8 mouse cellular contexts compared by ENCODE assay signal in genomic region chr2:164938146-164939091, GRCm38 (mm10). TPM values are rescaled to one million over a fixed set of nuclear protein-coding genes. Genes with fewer than 3 reads are reported as not detected.
A peak's percentile ranks its signal among the peaks of the same experiment; 100 is the strongest.
DNase-seq lines count a peak whose midpoint lies in the region; ATAC-seq and TF ChIP-seq lines count a peak whose summit lies in the region.

No protein-coding gene starts in this region.

- TF ChIP-seq EP300 in liver, postnatal 0 days (IDR thresholded peaks at IDR 0.05; ENCODE audit: low read depth): no peak

- H3K9me3 ChIP-seq in heart, embryonic 15.5 days (replicated peaks): no peaks in the 10 kb centered on the region
- H3K9me3 ChIP-seq in liver, postnatal 0 days (ENCODE audit: low read length): no peaks in the 10 kb centered on the region

- H3K9ac ChIP-seq in heart, embryonic 15.5 days: no peak overlapping the region
- H3K9ac ChIP-seq in liver, postnatal 0 days (replicated peaks): peak overlapping the region; percentile 30; the same call in 1 of the 2 replicates

- no peaks in the 10 kb centered on the region for H3K36me3 ChIP-seq in heart, embryonic 15.5 days
- no peaks in the 10 kb centered on the region for H3K36me3 ChIP-seq in liver, postnatal 0 days (replicated peaks; ENCODE audit: insufficient read depth, low read length)

- H3K27ac ChIP-seq in cortical plate, adult 2 months (ENCODE audit: insufficient read depth, low read length): 0 out of 2 replicates have a peak overlapping the region, but pooled peaks have one; percentile 2
- H3K27ac ChIP-seq in heart, embryonic 15.5 days: no peak overlapping the region
- 0 out of 2 replicates have a peak overlapping the region, but pooled peaks have one; percentile 34 for H3K27ac ChIP-seq in liver, postnatal 0 days (ENCODE audit: low read depth)

- H3K4me1 ChIP-seq in cortical plate, adult 2 months (ENCODE audit: control insufficient read depth, insufficient read depth, low read length): peaks cover 4% of the 10 kb centered on the region; the same call in 1 of the 2 replicates
- H3K4me1 ChIP-seq in heart, embryonic 15.5 days (replicated peaks): peaks cover 16% of the 10 kb centered on the region
- peaks cover 15% of the 10 kb centered on the region for H3K4me1 ChIP-seq in liver, postnatal 0 days (ENCODE audit: insufficient read depth)

- peaks cover 69% of the 10 kb centered on the region for H3K27me3 ChIP-seq in heart, embryonic 15.5 days
- peaks cover 53% of the 10 kb centered on the region for H3K27me3 ChIP-seq in liver, postnatal 0 days (ENCODE audit: insufficient read depth, low read length)

- H3K4me2 ChIP-seq in heart, embryonic 15.5 days: peak overlapping the region; percentile 63
- peak overlapping the region; percentile 69 for H3K4me2 ChIP-seq in liver, postnatal 0 days (ENCODE audit: low read depth, low read length)

- TF ChIP-seq CTCF in cortical plate, adult 2 months (IDR thresholded peaks at IDR 0.05; ENCODE audit: extremely low read depth, insufficient read depth, low read length): no peak
- TF ChIP-seq CTCF in liver, postnatal 0 days (IDR thresholded peaks at IDR 0.05; ENCODE audit: low read depth): no peak

- peak; percentile 80 for TF ChIP-seq POLR2A in cortical plate, adult 2 months (IDR thresholded peaks at IDR 0.05; ENCODE audit: extremely low read depth, insufficient read depth, low read length)

- DNase-seq in spleen, adult 18-20 months: peak; percentile 27 to 48
- no peak for DNase-seq in spleen, postnatal 4 days (ENCODE audit: low spot score in 2 of 2)
- peak; percentile 48 to 70 for DNase-seq in kidney, postnatal 25 days
- DNase-seq in liver, postnatal 0 days: peak; percentile 55
- peak; percentile 62 to 81 for DNase-seq in right cerebral cortex, adult 2 months (ENCODE audit: low spot score in 2 of 2)
- DNase-seq in c-Kit-positive CD71-positive TER-119-positive erythroid progenitor cells, embryonic 14.5 days (ENCODE audit: low spot score): no peak

- H3K4me3 ChIP-seq in cortical plate, adult 2 months (ENCODE audit: insufficient read depth, low read length): peak overlapping the region; percentile 33
- peak overlapping the region; percentile 33 for H3K4me3 ChIP-seq in heart, embryonic 15.5 days
- H3K4me3 ChIP-seq in liver, postnatal 0 days (ENCODE audit: low read depth, low read length): peak overlapping the region; percentile 33

- ATAC-seq in heart, embryonic 15.5 days (replicated peaks; ENCODE audit: insufficient number of reproducible peaks, insufficient read depth, low FRiP score, low read depth): no peak; the same call in 1 of the 2 replicates
- ATAC-seq in liver, postnatal 0 days: 0 out of 2 replicates have a peak, but pooled peaks have one; percentile 22

- 3% methylated on average over 39 of the region's 39 CpGs for WGBS in heart, embryonic 15.5 days
- 4% methylated on average over 39 of the region's 39 CpGs for WGBS in liver, postnatal 0 days (ENCODE audit: insufficient replicate concordance)

RNA-seq across cellular contexts. Expression of gene Mmp9, which starts 2.2 kb away (rescaled TPM):
- polyA plus RNA-seq in cortical plate, adult 2 months (2012; rRNA removed): 1.1 and 1.5 TPM in 2 replicates
- polyA plus RNA-seq in heart, embryonic 15.5 days (2015; fragmentation: Nextera tagmentation; extraction: Ambion mirVana): 0.81 and 4.5 TPM in 2 replicates
- 15.8 and 17.2 TPM in 2 replicates for polyA plus RNA-seq in liver, postnatal 0 days (2015; fragmentation: Nextera tagmentation; extraction: Ambion mirVana)

RNA-seq across cellular contexts. Expression of gene Slc12a5, which starts 22.2 kb away (rescaled TPM):
- 396 and 421 TPM in 2 replicates for polyA plus RNA-seq in cortical plate, adult 2 months (2012; rRNA removed)
- 0.21 and 0.53 TPM in 2 replicates for polyA plus RNA-seq in heart, embryonic 15.5 days (2015; fragmentation: Nextera tagmentation; extraction: Ambion mirVana)
- polyA plus RNA-seq in liver, postnatal 0 days (2015; fragmentation: Nextera tagmentation; extraction: Ambion mirVana): 0.39 and 0.60 TPM in 2 replicates

RNA-seq across cellular contexts. Expression of gene Zfp335, which starts 26.9 kb away (rescaled TPM):
- 29.1 and 30.2 TPM in 2 replicates for polyA plus RNA-seq in cortical plate, adult 2 months (2012; rRNA removed)
- 5.9 and 10.9 TPM in 2 replicates for polyA plus RNA-seq in heart, embryonic 15.5 days (2015; fragmentation: Nextera tagmentation; extraction: Ambion mirVana)
- 2.1 and 2.5 TPM in 2 replicates for polyA plus RNA-seq in liver, postnatal 0 days (2015; fragmentation: Nextera tagmentation; extraction: Ambion mirVana)

RNA-seq across cellular contexts. Expression of gene Pcif1, which starts 59.3 kb away (rescaled TPM):
- polyA plus RNA-seq in cortical plate, adult 2 months (2012; rRNA removed): 39.1 and 41.7 TPM in 2 replicates
- polyA plus RNA-seq in heart, embryonic 15.5 days (2015; fragmentation: Nextera tagmentation; extraction: Ambion mirVana): 53.4 and 56.4 TPM in 2 replicates
- 38.4 and 38.6 TPM in 2 replicates for polyA plus RNA-seq in liver, postnatal 0 days (2015; fragmentation: Nextera tagmentation; extraction: Ambion mirVana)

Comparison
In these comparisons a context has a peak if more than half of its experiments do, and no peak if none do; other contexts are left out.
1. DNase-seq: peak in spleen, adult 18-20 months (2 of 2), kidney, postnatal 25 days (2 of 2), liver, postnatal 0 days (single experiment) and right cerebral cortex, adult 2 months (2 of 2); none in spleen, postnatal 4 days (0 of 2) and c-Kit-positive CD71-positive TER-119-positive erythroid progenitor cells, embryonic 14.5 days (single experiment).
2. RNA of gene Slc12a5, which starts 22.2 kb away (polyA plus RNA-seq): 396 to 421 TPM in cortical plate, adult 2 months; 0.39 to 0.60 TPM in liver, postnatal 0 days and 0.21 to 0.53 TPM in heart, embryonic 15.5 days; every median in the first group is over 100 times any median in the second.
3. Peak in every context shown above with its lines, with median percentiles within 50 percentile points of each other: H3K4me3 ChIP-seq.